Mouse (Mus musculus) E14TG2a.4 (cell line): ENCODE data around the gene Ms4a10.
A peak's percentile ranks its signal among the peaks of the same experiment; 100 is the strongest.

Source experiments
- CTCF ChIP-seq: conservative IDR thresholded peaks from 2 replicates; pipeline ENCODE4 v1.5.1; 2014; ENCODE audit warnings: low read length
- NANOG ChIP-seq: IDR thresholded peaks from 2 replicates; pipeline ENCODE4 v1.6.1; 2014; ENCODE audit warnings: borderline replicate concordance, low read length, mixed read lengths
- POU5F1 ChIP-seq: IDR thresholded peaks from 2 replicates; pipeline ENCODE4 v1.6.1; 2014; ENCODE audit warnings: low read length, borderline replicate concordance

DNA sequence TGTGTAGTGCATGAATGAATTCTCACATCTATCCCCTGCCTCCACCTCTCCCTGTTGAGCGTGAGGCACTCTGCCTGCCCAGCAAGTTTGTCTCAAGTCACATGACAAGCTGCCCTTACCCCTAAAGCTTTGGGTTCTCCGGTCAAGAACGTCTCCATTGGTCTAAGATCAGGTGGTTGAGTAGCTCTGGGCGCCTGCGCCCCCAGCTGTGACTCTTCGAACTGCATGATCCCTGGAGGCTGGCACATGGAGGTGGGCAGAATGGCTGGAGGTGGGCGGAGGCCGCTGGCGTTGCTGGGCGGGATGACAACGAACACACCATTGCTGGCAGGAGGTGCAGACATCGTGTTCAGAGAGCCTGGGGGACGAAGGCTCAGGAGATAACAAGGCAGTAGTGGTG, 10.1 kb upstream of the Ms4a10 start:
- TF ChIP-seq CTCF (0 out of 2 replicates have a peak, but pooled peaks have one; percentile 12), NANOG (no peak), POU5F1 (no peak)
